Mouse (Mus musculus) forelimb bud, embryonic 11.5 days (tissue): ENCODE measurements at regions not wholly inside any gene's neighbourhood (a gene's known extent, or its start where the extent isn't known, plus 50 kb on each side); places are given as distances from the start of the nearest gene placed in this dataset.
A peak's percentile ranks its signal among the peaks of the same experiment; 100 is the strongest.

Source experiments
- DNase-seq: peaks from one replicate; pipeline ENCODE4 v3.0.0-alpha.2; 2012; ENCODE audit warnings: low read depth, low spot score

GRCm38 (mm10) chr8:26808111-26808651, 168.9 kb upstream of the Zfp703 start:
- DNase-seq: peak; percentile 78

- DNase-seq: peak; percentile 48
These were observed 168.4 kb upstream of the Zfp703 start for GRCm38 (mm10) chr8:26808771-26809170.

GRCm38 (mm10) chr8:26809943-26810342, 167.2 kb upstream of the Zfp703 start:
- no peak for DNase-seq

- DNase-seq: no peak
These were observed 165.4 kb upstream of the Zfp703 start for GRCm38 (mm10) chr8:26811533-26812236.

DNA sequence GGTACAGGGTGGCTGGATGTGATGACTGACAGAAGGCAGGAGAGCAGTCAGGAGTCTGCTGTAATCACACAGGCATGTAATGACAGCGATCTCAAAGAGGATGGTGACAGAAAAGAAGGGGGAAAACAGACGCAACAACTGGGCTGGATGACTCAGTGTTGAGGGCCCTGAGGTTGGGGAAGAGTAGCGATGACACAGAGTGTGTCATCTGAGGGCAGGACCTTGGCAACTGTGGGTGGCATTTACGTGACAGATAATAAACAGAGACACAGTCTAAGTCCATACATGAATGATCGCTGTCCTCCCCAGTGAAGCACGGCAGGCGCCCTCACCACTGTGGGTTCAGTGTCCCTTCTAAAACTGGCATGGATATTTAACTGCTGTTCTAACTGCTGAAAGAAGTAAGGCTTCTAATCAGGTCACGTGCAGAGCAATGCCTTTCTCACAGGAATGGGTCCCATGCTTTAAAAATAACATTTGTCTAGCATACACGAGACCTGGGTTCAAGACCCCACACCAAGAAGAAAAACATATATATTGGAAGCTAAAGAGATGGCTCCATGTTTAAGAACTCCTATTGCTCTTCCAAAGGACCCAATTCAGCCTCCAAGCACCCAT, 163.8 kb upstream of the Zfp703 start:
- DNase-seq: no peak

- DNase-seq: no peak
These were observed 162.0 kb upstream of the Zfp703 start for GRCm38 (mm10) chr8:26815020-26815584.

DNA sequence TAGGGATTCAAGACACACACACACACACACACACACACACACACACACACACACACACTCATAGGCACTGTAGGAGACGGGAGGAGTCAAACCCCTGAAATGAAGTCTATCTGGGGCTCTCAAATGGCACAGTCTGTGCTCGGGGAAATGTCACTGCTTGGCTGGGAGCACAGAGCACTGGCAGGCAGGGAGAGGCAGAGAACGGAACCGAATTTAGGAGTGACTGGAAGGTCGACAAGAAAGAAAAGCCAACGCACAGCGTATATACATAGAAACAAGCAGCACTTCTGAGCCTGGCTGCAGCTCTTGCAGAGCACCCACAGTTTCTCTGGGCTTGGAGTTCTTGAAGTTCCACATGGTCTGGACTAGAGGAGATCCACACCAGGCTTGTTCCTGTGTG, 160.1 kb upstream of the Zfp703 start:
- no peak for DNase-seq

- DNase-seq: no peak
These were observed 152.8 kb upstream of the Zfp703 start for GRCm38 (mm10) chr8:26824189-26824941.

DNA sequence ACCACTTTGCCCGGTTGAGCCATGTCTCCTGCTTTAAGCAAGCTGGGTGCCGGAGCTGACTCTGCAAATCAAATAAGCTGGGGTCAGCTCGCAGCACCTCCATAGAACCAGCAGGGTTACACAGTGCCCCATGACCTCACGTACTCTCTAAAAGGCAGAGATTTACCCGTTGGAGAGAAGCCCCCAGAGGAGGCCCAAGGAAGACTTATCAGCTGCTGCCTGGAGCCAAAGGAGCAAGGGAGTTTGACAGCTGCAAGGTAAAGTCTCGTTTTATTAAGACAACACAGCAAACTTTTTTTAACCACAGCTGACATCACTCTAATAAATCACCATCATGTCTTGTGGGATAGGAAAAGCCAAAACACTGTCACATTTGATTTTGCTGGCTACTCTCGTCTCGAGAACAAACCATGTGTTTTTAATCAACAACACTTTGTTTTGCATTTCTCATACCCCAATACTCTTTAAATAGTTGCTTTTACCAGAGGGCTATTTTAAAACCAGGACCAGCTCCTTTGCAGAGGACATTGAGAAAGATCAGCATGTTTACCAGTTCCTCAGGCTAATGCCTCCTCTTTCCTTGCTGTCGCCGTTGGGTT, 148.7 kb upstream of the Zfp703 start:
- peak; percentile 64 for DNase-seq

DNA sequence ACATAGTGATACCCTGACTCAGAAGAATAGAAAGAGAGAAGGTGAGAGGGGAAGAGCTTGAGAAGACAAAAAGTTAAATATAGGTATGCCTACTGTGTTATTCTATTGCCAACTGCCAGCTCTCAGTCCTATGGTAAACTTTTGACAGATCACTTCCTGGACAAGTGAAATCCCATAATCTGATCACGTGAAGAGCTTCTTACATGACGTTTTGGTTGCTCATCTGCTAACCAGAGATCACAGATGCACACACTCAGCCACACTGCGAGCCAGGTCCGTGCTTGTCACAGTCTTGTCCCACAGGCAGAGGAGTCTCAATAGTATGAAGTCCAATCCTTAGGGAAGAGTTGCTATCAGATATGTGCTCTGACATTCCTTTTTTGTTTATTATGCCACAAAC, 147.8 kb upstream of the Zfp703 start:
- DNase-seq: no peak

DNA sequence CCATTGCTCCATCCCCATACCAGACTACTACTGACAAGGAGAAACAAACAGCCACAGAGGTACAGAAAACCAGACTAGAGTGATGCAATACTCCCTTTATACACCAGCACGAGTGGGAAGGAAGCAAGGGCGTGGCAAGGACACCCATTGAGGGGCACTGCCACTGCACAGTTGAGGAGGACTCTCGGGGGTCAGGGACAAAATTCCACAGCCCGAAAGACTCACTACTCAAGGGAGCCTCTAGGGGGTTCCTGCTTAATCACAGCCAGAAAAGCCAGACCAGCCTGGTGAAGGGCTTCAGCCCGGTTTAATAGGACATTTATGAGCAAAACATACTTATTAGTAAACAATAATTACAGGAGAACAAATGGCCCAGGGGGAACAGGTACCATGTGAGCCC, 146.0 kb upstream of the Zfp703 start:
- DNase-seq: peak; percentile 59

DNA sequence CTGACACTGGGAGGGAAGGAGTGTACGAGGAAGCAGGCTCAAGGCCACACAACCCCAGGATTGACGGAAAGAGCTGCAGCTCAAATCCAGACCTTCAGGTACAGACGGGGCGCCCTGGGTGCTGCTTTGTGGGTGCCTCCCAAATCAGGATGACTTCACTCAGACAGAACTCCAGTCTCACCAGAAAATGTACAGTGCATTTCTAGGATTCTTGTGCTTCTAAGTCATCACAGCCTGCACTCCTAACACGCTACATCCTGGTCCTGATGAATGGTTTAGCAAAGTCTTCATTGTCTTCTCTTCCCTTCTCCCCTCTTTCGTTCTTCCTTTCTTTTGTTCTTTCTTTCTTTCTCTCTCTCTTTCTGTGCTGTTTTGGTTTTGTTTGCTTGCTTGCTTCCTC, 145.3 kb upstream of the Zfp703 start:
- no peak for DNase-seq

- DNase-seq: no peak
These were observed 144.6 kb upstream of the Zfp703 start for GRCm38 (mm10) chr8:26832546-26832945.

DNA sequence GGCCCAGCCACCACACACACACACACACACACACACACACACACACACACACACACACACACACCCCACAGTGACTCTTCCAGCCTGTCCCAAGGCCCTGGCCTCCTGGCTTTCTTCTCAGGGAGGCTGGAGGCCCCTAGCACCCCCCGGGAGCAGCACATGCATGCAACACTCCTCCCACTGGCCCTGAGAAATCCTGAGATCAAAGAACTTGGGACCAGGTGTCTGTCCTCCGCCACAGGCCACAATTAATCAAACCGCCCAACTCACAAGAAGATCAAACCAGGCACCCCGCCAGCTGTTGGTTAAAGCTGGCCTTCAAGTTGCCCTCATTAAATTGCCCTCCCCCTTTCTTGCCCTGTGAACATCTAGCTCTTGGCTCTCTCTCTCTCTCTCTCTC, 143.8 kb upstream of the Zfp703 start:
- DNase-seq: peak; percentile 94

- DNase-seq: no peak
These were observed 143.3 kb upstream of the Zfp703 start for GRCm38 (mm10) chr8:26833784-26834183.

DNA sequence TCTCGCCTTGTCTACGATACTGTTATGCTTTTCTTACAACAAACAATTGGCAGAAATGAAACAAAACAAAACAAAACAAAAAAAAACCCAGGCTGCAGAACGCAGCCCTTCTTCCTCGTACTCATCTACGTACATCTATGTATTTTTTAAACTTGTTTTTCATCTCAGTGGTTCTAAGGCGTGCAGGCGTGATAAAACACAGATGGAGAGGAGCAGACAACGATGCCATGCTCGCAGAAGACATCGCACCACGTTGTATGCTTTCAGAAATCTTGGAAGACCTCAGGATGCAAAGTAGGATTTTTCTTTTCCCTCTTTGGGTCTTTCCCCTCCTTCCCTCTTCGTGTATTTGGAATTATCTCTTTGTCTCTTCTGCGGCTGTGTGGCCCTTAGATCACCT, 142.5 kb upstream of the Zfp703 start:
- DNase-seq: no peak

DNA sequence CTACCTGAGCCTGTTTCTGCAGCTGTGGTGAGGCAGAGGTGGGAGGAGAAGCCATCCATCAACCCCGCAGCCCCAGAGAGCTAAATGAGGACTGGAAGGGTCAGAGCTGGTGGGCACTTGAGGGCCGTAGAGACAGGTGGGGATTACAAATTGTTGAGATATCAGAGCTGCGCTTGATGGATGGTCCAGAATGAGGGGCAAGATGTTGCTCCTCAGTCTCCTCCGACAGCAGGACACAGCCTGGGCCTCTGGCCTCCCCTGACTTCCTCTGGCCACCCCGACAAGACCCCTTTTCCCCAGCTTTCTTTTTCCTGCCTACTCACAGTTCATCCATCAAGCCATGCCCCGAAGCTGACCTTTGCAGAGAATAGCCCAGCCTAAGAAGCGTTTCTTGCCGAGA, 142.0 kb upstream of the Zfp703 start:
- DNase-seq: no peak

DNA sequence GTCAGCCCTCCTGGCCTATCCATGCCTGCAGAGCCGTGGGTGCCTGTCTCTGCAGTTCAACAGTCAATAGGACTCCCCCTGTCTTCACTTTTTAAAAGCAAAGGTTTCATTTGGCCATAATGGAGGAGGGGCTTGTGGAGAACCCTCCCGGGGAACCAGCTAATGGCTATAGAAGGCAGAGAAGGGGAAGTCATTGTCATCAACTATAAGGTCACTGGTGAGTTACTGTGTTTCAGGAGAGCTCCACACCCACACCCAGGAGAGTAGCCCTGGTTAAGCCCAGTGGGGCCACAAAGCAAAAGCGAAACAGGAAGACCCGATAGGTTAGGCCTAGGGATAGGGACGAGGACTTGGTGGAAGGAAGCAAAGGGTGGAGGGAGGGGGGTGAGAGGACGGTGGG, 141.5 kb upstream of the Zfp703 start:
- no peak for DNase-seq

DNA sequence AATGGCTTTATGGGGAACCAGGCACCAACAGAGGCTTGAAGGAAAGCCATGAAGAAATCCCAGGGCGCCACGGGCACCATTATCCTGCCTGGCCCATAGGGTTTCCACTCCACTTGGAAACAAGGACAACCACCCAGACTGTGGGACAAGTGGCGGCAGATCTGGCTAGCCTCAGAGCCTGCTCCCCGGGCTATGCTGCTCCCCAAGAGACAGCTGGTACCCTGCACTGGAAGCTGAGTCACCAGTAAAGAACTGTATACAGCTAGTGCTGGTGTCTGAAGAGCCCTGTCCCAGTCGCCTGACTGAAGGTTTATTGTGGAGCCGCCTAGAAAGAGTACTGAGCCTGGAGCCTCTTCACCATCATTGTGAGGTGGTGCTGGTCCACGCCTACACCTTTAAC, 140.6 kb upstream of the Zfp703 start:
- DNase-seq: no peak

DNA sequence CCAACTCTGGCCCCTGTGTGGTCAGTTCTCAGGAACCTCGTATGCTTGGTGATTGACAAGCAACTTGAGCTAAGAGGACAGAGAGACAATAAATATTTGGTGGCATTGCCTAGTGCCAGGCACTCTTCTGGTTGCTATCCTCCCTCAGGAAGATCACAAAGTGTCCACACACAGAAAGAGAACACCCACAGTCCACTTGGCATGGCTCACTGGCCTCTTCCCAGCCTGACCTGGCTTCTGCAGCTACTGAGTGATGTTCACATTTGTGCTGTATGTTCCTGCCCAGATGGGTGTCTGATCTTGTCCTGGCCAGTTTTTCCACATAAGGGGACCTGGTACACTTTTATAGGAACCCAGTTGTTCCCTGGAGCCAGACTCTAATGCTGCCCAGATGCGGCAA, 136.8 kb upstream of the Zfp703 start:
- no peak for DNase-seq

DNA sequence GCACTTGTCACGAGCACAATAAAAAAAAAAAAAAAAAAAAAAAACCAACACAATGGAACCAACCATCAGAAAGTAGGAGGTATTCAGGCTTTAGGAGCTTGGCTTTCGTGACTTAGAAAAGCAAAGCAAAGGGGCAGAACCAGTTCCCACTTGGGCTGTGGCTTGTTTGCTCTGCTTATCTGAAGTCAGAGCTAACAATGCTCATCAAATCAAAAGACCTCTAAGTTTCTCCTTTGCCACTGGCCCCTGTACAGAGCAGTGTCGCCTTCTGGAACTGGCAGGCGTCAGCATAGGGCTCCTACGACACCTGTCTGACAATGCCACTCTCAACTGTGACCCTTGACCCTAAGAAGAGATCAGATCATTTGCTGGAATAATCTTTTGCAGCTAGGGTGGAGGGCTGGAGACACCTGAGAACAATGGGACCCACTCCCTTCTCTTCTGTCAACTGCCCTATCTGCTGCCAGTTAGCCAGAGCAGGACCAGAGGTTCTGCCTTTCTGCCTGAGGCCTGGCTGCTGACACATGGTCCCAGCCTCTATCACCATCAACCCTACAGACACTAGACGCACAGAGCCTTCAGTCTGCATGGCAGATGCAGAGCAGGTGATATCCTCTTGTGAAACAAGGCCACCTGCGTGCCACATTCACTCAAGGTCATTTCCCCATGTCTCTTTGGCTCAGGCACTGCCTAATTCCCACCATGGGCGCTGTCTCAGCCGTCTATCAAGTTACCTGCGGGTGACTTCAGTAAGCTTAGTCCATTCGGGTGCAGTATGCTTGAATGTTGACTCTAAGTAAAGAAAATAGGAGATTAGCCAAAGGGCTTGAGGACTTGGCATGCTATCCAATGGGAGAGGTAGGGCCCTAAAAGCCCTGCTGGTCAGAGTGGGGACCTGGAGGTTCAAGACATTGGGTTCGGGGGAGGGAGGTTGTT, 136.1 kb upstream of the Zfp703 start:
- DNase-seq: no peak
